Mouse (Mus musculus): ENCODE measurements around the gene Gm4737.

- TF ChIP-seq CTCF (conservative IDR thresholded peaks at IDR 0.05; ENCODE audit: insufficient read depth, insufficient read length, low read depth, low read length) (no peak), POLR2A (IDR thresholded peaks at IDR 0.05; ENCODE audit: low read depth, low read length) (no peak)
Measured at GRCm38 (mm10) chr16:46151141-46151540, 3.7 kb downstream of the Gm4737 start.

Data from kidney, adult 2 months (tissue).